Mouse (Mus musculus): ENCODE results near the gene Nup54.

Nup54 gene

GRCm38 (mm10) chr5:92413271-92413981 lies 21.6 kb downstream of the Nup54 start:
- no peak for DNase-seq (ENCODE audit: low read depth in 2 of 2, low spot score in 2 of 2)

DNA sequence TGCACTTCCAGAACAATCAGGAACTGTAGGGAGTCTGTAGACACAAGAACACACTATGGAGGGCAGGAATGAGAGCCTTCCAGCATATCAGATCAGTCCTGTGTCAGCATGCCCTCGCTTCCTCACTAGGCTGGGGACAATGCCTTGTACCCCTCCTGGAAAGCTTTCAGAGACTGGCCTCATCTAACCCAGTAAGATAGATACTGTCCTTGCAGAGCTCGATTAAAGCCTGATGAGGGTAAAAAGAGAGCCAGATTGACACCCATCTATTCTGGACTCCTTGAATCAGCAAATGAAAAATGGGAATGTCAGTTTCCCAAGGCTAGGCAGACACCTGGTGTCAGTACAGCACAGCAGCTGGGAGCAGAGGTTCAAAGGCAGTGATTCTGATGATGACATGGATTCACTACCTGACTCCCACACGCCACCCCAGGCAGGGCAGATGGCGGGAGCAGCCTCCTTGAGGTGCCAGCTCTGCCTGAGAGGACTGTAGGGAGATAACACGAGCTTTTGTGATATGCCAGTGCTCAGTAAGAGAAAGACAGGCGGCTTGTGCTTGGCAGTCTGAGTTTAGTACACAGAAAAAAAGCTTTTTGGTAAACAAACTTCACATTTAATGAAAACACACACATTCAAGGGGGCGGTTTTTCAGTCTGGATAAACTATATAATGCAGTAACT lies 23.4 kb downstream of the Nup54 start:
- no peak for DNase-seq (ENCODE audit: low read depth in 2 of 2, low spot score in 2 of 2)

GRCm38 (mm10) chr5:92410486-92410885 lies 24.5 kb downstream of the Nup54 start:
- no peak for DNase-seq (ENCODE audit: low read depth in 2 of 2, low spot score in 2 of 2)

DNA sequence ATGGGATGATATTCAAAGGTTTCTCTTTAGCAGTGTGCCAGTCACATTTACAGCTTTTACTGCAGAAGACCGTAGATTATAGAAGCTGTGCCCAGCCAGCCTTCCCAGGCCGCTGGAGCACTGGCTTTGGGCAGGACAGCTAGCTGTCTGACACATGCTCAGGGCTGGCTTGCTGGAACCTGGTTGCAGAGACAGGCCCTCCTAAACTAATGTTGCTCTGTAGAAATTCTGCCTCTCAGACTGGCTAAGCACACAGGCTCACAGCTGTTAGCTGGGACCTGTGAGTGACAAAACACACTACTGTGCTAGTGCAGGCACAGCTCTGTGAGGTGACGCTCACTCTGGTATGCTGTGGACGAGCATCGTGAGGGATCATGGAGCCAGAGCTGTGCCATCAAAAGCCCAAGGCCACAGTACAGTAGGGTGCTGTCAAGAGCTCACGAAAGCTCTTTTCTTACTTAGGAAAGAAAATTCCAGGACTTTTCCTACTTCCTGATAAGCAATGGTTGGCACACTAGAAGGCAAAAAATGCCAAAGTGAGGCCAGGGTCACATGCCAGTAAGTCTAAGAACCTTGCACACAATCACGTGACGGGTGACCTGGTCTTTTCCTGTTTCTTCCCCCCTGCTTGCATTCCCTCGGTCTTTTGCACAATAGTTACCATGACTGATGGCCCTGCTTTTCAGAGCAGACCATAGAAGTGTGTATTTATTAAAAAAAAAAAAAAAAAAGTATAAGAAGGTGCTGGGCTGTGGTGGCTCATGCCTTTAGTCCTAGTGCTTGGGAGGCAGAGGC lies 25.5 kb downstream of the Nup54 start:
- no peak for DNase-seq (ENCODE audit: low read depth in 2 of 2, low spot score in 2 of 2)

GRCm38 (mm10) chr5:92404400-92404678 lies 30.7 kb downstream of the Nup54 start:
- no peak for DNase-seq (ENCODE audit: low read depth in 2 of 2, low spot score in 2 of 2)

- DNase-seq (ENCODE audit: low read depth in 2 of 2, low spot score in 2 of 2) = no peak
Measured at GRCm38 (mm10) chr5:92403562-92404399, 31.2 kb downstream of the Nup54 start.

DNA sequence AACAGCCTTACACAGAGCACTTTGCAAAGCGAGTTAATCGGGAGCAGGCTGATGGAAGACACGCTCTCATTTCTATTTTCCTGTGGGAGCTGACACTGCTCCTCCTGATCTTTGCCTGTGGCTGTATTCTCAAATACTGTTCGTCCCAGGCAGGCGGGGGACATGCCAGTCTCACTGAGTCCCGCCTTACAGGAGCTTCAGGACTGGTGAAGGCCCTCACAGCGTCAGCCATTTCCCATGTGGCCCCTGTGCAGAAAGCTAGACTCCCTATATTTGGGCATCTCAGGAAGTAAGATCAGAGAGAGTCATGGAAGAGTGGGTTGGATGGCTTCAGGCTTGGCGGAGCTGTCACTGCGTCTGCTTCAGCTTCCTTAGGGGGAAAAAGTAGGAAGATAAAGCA lies 32.2 kb downstream of the Nup54 start:
- DNase-seq (ENCODE audit: low read depth in 2 of 2, low spot score in 2 of 2) = no peak

DNA sequence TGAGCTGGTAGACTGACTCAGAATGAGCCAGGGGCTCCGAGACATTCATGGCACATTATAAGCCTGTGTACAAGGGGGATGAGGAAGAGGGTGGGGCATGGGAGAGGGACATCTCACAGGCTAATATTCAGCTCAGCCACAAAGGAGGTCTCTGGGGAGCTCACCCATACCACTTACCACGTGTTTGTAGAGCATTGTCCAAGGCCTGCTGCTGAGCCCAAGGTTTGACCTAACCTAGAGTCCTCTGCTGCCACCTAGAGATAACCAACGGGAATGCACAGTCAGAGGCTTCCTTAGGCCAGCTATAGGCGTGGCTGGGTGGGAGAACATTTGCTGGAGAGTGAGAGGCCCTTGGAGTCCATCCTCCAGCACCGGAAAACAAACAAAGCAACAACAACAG lies 36.9 kb downstream of the Nup54 start:
- DNase-seq (ENCODE audit: low read depth in 2 of 2, low spot score in 2 of 2) = peak; percentile 43 to 56

- no peak for DNase-seq (ENCODE audit: low read depth in 2 of 2, low spot score in 2 of 2)
Measured at GRCm38 (mm10) chr5:92396476-92396875, 38.5 kb downstream of the Nup54 start.

DNA sequence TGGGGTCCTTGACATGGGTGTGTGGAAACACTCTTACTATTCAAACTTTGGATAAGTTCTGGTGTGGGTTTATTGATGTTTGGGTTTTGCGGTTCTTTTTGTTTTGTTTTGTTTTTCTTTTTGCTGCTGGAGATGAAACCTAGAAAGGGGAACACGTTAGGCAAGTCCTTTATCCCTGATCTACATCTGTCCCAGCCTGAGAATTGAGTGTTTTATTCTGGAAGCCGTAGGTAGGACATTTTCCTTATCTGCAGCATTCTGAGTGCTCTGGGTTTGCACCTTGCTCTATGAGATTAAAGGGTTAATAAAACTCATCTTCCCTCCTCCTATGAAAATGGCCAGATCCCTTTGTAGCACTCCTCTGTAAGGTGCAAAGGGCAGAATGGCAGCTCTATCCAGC lies 39.3 kb downstream of the Nup54 start:
- DNase-seq (ENCODE audit: low read depth in 2 of 2, low spot score in 2 of 2) = no peak

DNA sequence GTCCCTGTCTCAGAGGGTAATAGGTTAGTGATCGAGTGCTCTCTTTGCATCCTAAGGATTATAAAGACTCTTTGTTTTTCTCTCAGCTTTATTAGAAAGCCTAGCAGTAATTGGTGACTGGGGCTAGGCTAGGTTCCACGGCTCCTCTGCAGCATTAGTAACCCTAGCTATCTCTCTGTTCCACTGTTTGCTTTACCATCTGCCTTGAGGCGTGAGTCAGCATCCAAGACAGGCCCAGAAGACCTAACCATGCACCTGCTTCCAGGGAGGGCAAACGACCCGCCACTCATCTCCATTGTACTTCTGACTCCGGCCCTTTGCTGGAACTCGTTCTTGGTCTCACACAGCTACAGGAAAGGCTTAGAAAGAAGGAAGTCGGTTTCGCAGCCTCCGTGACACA lies 41.2 kb downstream of the Nup54 start:
- no peak for DNase-seq (ENCODE audit: low read depth in 2 of 2, low spot score in 2 of 2)

DNA sequence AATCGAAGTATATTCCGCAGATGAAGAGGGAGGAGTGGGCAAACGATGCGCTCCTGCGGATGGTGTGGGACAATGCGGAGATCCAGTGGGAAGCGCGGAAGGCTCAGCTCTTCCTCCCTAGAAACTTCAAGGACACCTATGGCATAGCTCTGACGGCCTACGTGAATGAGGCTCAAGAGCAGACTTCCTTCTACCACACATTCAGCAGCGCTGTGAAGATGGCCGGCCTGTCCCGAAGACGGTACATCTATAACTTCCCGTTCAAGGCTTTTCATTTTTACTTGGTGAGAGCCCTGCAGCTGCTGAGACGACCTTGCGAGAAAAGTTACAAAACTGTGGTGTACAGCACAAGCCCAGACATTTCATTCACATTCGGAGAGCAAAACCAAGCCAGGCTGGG lies 42.5 kb downstream of the Nup54 start:
- DNase-seq (ENCODE audit: low read depth in 2 of 2, low spot score in 2 of 2) = no peak

GRCm38 (mm10) chr5:92390615-92391014 lies 44.4 kb downstream of the Nup54 start:
- no peak for DNase-seq (ENCODE audit: low read depth in 2 of 2, low spot score in 2 of 2)

- no peak for DNase-seq (ENCODE audit: low read depth in 2 of 2, low spot score in 2 of 2)
Measured at GRCm38 (mm10) chr5:92389977-92390376, 45.0 kb downstream of the Nup54 start.

DNA sequence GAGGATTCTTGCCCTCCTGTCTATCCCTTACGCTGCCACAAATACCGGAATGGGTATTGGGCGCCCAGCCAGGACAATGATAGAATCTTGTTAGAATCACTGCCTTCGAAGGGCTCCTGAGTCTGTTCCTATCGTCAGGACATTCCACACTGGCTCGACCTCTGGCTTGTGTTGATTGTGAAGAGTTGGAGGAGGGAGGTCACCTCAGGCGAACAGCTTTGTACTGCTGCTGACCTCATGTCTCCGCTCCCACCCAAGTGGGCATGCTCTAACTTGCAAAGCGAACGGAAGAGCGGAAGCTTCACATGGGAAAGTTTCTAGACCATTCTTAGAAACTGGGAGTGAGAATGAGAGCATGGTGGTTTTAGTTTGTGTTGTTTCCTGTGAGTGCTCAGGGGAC lies 47.6 kb downstream of the Nup54 start:
- DNase-seq (ENCODE audit: low read depth in 2 of 2, low spot score in 2 of 2) = no peak

DNA sequence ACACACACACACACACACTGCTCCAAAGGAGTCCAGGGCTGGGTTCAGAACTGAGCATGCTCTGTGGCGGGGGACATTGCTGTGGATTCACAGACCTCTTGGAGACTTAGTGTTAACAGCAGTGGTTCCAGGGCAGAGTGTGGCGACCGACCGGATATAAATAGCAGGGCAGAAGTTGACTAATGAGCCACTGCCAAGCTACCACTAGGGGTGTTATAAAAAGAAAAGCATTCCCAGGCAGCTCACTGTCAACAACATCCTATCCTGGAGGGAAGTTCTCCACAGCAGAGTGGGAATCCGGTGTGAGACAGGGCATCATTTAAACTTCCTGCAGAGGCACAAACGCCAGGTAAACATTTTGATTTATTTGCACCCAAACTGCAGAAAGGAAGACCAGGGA lies 48.4 kb downstream of the Nup54 start:
- no peak for DNase-seq (ENCODE audit: low read depth in 2 of 2, low spot score in 2 of 2)

DNA sequence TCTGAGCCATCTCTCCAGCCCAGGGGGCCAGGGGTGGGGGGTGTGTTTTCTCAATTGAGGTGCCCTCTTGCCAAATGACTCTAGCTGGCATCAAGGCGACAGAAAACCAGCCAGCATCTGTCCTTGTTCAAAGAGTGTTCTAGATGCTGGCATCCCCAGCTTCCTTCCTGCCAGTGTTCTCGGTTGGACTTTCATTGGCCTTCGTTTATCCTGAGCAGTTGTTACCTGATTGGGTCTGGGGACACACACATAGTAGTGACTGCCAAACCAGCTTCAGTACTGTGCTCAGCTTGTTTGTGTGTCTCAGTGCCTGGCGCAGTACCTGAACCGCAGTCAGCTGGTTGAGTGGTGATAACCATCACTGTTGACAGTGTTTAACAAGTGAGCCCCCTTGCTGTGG lies 48.9 kb downstream of the Nup54 start:
- no peak for DNase-seq (ENCODE audit: low read depth in 2 of 2, low spot score in 2 of 2)

DNA sequence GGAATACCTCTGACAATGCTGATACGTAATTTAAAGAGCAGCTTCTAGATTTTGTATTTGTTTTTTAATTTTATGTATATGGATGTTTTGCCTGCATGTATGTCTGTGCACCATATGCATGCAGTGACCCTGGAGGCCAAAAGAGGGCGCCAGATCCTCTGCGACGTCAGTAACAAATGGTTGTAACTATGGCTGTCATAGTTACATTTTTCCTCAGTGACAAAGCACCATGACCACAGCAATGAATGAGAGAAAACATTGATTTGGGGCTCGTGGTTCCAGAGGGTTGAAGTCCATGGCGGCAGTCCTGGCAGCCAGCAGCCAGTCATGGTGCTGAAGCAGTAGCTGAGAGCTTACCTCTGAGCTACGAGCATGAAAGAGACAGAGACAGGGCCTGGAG lies 50.2 kb downstream of the Nup54 start:
- peak in 1 of 2 experiments; percentile 18 for DNase-seq (ENCODE audit: low read depth in 2 of 2, low spot score in 2 of 2)

- DNase-seq (ENCODE audit: low read depth in 2 of 2, low spot score in 2 of 2) = no peak
Measured at GRCm38 (mm10) chr5:92383747-92384146, 51.3 kb downstream of the Nup54 start.

GRCm38 (mm10) chr5:92382349-92382679 lies 52.7 kb downstream of the Nup54 start:
- DNase-seq (ENCODE audit: low read depth in 2 of 2, low spot score in 2 of 2) = no peak

GRCm38 (mm10) chr5:92381550-92382348 lies 53.3 kb downstream of the Nup54 start:
- peak; percentile 63 to 77 for DNase-seq (ENCODE audit: low read depth in 2 of 2, low spot score in 2 of 2)
